ENCODE assay signal across 11 mouse cellular contexts in the genomic region with DNA sequence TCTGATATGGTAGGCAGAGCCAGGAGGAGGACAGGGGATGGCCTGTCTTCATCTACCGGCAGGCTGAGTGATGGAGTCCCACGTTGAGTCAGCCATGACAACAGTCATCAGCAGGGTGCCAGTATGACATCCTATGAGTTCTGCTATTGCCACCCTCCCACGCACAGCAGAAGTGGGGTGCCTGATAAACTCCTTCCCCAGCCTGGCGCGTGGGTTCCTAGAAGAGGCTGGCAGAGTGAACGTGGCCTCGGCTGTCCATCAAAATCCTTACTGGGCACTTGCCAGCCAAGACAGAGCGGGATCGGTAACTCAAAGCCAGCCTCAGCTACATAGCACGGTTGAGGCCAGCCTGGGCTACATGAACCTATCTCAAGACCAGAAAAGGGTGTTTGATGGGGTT.
DNase-seq lines count a peak whose midpoint lies in the region.
"Had no signal": no experiment of that assay in that cellular context is flagged by ENCODE, and none has a peak within 500 bp of the region (broad histone marks: within the 10 kb centered on the region; RNA-seq: fewer than 3 reads in every experiment).

No protein-coding gene starts in this region.

- peak; percentile 43 for DNase-seq in layer of hippocampus, adult 11-12 months (ENCODE audit: low spot score)
- DNase-seq in layer of hippocampus, postnatal 10 days (ENCODE audit: low spot score in 2 of 2) = no peak
- peak; percentile 29 to 60 for DNase-seq in frontal cortex, postnatal 10 days (ENCODE audit: low spot score in 2 of 2)
- DNase-seq in left cerebral cortex, adult 18-20 months (ENCODE audit: low spot score in 2 of 2) = peak; percentile 66 to 78
- peak; percentile 45 to 72 for DNase-seq in right cerebral cortex, postnatal 10 days (ENCODE audit: low spot score in 2 of 2)
- DNase-seq in adipocyte (ENCODE audit: low spot score) = no peak
- no peak for DNase-seq in kidney, adult 18-20 months
- DNase-seq in gastrocnemius, postnatal 10 days = no peak
- DNase-seq: cerebellum, postnatal 10 days; kidney, adult 11 months; lung, postnatal 4 days had no signal

Comparison
In these comparisons a context has a peak if more than half of its experiments do, and no peak if none do; other contexts are left out.
1. DNase-seq: peak in layer of hippocampus, adult 11-12 months (single experiment), frontal cortex, postnatal 10 days (2 of 2), left cerebral cortex, adult 18-20 months (2 of 2) and right cerebral cortex, postnatal 10 days (2 of 2); none in layer of hippocampus, postnatal 10 days (0 of 2), adipocyte (single experiment), kidney, adult 18-20 months (single experiment) and gastrocnemius, postnatal 10 days (single experiment).